Mouse (Mus musculus): Measurements from ENCODE around the gene Fam129b. TPM values are rescaled to one million over a fixed set of nuclear protein-coding genes. Genes with fewer than 3 reads are reported as not detected.

The Fam129b gene
- polyA plus RNA-seq, 1 experiment from 2014 or later, result 17.0 TPM

DNA sequence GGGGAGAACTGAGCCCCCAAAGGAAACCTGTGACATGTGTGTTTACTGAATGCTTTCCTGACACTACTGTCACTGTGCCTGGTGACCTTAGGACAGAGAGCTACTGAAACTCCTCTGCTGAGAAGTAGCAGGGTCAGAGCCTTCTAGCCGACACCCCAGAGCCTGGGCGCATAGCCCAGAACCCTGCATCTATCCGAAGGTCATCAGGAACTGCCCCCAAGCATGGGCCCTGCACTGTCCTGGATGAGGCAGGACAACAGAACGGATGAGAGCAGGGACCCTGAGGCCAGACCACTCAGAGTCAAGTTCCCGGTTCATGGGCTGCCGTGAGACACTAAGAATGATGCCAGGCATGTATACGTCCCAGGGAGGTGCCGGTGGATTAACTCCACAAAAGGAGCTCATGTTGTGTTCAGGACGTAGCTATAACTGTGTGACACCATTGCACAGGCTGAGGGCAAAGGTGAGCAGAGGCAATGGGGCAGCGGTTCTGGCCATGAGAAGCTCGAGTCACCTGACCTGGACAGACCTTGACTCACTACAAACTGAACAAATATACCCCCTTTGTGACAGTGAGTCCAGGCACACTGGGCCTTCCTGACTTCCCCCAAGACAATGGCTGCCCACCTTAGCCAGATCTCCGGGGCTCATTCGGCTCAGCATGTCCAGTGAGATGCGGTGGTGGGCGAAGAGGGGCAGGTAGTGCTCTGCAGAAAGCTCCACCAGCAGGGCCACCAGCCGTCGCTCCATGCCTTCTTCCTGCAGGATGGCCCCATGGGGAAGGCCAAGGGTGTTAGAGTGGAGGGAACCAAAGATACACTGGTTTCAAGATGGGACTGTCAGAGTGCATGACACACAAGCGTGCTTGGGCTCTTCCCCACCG is 53.3 kb downstream of the Fam129b start:
- Histone ChIP-seq H3K27ac (ENCODE audit: low read depth, low read length) (no peak overlapping the region), H3K4me3 (ENCODE audit: low read depth, low read length) (no peak overlapping the region), H3K27me3 (ENCODE audit: control insufficient read depth, insufficient read depth, low read length) (no peaks in the 10 kb centered on the region), H3K9ac (ENCODE audit: low read length) (no peak overlapping the region), H3K4me2 (ENCODE audit: low read depth) (no peak overlapping the region), H3K4me1 (ENCODE audit: control insufficient read depth, insufficient read depth, low read length) (no peaks in the 10 kb centered on the region), H3K9me3 (ENCODE audit: control insufficient read depth, low read length) (no peaks in the 10 kb centered on the region), H3K36me3 (ENCODE audit: control insufficient read depth, insufficient read depth, low read length) (no peaks in the 10 kb centered on the region)
- no peak for DNase-seq (ENCODE audit: low spot score)
- no peak for ATAC-seq (ENCODE audit: insufficient read depth, low FRiP score, low TSS enrichment)
- WGBS, result 91% methylated on average over 19 of the region's 19 CpGs

DNA sequence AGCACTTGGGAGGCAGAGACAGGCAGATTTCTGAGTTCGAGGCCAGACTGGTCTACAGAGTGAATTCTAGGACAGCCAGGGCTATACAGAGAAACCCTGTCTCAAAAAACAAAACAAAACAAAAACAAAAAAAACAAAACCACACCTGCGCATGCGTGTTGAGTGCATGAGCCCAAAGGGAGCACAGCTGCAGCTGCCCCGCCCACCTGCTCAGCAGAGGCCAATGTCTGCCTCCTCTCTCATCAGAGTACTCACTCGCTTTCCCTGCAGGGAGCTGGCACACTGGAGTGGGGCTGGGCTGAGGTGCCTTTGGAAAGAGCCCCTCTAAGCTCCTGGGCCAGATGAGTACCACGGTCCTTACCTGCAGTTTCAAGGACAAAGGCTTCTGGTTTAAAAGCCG is 55.8 kb downstream of the Fam129b start:
- ATAC-seq (ENCODE audit: insufficient read depth, low FRiP score, low TSS enrichment), result no peak
- H3K9me3 ChIP-seq (ENCODE audit: control insufficient read depth, low read length), result no peaks in the 10 kb centered on the region
- H3K4me1 ChIP-seq (ENCODE audit: control insufficient read depth, insufficient read depth, low read length), result no peaks in the 10 kb centered on the region
- no peak overlapping the region for H3K4me3 ChIP-seq (ENCODE audit: low read depth, low read length)
- H3K9ac ChIP-seq (ENCODE audit: low read length), result no peak overlapping the region
- H3K27me3 ChIP-seq (ENCODE audit: control insufficient read depth, insufficient read depth, low read length), result no peaks in the 10 kb centered on the region
- no peak for DNase-seq (ENCODE audit: low spot score)
- no peak overlapping the region for H3K4me2 ChIP-seq (ENCODE audit: low read depth)
- no peak overlapping the region for H3K27ac ChIP-seq (ENCODE audit: low read depth, low read length)
- no peaks in the 10 kb centered on the region for H3K36me3 ChIP-seq (ENCODE audit: control insufficient read depth, insufficient read depth, low read length)
- WGBS, result 80% methylated on average over 7 of the region's 7 CpGs

DNA sequence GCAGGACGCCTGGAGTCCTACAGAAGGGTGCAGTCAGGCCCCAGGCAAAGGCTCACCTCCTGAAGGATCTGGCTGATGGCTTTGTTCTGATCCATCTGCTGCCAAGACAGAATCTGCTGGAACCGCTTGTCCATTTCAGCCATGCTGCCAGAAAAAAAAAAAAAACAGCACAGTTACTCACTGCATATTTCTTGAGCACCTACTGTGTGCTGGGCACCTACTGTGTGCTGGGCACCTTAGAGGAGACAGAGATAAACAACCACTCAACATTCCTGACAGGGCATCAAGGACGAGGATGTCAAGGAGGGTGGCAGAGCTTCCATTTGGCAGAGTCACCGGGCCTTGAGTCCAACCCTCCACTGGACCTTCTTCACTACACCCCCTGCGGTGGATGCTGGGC is 62.8 kb downstream of the Fam129b start:
- Histone ChIP-seq H3K36me3 (ENCODE audit: control insufficient read depth, insufficient read depth, low read length) (peaks cover 4% of the 10 kb centered on the region; the same call in 1 of the 2 replicates), H3K9ac (ENCODE audit: low read length) (no peak overlapping the region), H3K27me3 (ENCODE audit: control insufficient read depth, insufficient read depth, low read length) (no peaks in the 10 kb centered on the region), H3K4me2 (ENCODE audit: low read depth) (no peak overlapping the region), H3K4me3 (ENCODE audit: low read depth, low read length) (no peak overlapping the region), H3K27ac (ENCODE audit: low read depth, low read length) (no peak overlapping the region), H3K4me1 (ENCODE audit: control insufficient read depth, insufficient read depth, low read length) (no peaks in the 10 kb centered on the region), H3K9me3 (ENCODE audit: control insufficient read depth, low read length) (no peaks in the 10 kb centered on the region)
- DNase-seq (ENCODE audit: low spot score) (no peak), ATAC-seq (ENCODE audit: insufficient read depth, low FRiP score, low TSS enrichment) (no peak)
- WGBS, result 89% methylated on average over 5 of the region's 5 CpGs

DNA sequence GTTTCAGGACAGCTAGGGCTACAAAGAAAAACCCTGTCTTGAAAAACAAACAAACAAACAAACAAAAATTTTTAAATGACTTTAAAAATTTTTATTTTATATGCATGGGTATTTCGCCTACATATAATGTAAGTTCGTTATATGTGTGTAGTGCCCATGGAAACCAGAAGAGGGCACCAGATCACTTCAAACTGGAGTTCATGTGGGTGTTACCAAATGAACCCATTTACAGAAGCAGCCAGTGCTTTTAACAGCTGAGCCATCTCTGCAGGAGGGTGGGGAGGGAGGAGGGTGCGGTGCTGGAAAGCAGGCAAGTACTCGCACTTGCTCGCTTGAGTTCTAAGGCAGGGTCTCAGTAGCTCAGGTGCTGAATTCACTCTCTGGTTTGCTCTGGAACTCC is 63.5 kb downstream of the Fam129b start:
- peaks cover 4% of the 10 kb centered on the region; the same call in 1 of the 2 replicates for H3K36me3 ChIP-seq (ENCODE audit: control insufficient read depth, insufficient read depth, low read length)
- 64% methylated on average over 5 of the region's 5 CpGs for WGBS
- H3K4me3 ChIP-seq (ENCODE audit: low read depth, low read length), result no peak overlapping the region
- H3K9ac ChIP-seq (ENCODE audit: low read length), result no peak overlapping the region
- DNase-seq (ENCODE audit: low spot score) (no peak), ATAC-seq (ENCODE audit: insufficient read depth, low FRiP score, low TSS enrichment) (no peak)
- no peak overlapping the region for H3K4me2 ChIP-seq (ENCODE audit: low read depth)
- no peaks in the 10 kb centered on the region for H3K9me3 ChIP-seq (ENCODE audit: control insufficient read depth, low read length)
- H3K27me3 ChIP-seq (ENCODE audit: control insufficient read depth, insufficient read depth, low read length), result no peaks in the 10 kb centered on the region
- no peak overlapping the region for H3K27ac ChIP-seq (ENCODE audit: low read depth, low read length)
- H3K4me1 ChIP-seq (ENCODE audit: control insufficient read depth, insufficient read depth, low read length), result no peaks in the 10 kb centered on the region

DNA sequence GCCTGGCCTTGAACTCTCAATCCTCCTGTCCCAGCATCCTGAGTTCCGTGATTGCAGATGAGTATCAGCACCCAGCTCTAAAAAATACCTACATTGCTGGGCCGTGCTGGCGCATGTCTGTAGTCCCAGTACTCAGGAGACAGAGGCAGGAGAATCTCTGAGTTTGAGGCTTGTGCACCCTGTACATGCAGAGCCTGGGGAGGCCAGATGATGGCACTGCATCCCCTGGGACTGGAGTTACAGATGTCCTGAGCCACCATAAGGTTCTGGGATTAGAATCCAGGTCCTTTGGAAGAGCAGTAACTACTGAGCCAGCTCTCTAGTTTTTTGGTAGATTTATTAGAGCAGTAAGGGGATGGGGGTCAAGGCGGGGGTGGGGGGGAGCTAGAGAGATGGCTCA is 64.6 kb downstream of the Fam129b start:
- DNase-seq (ENCODE audit: low spot score) (no peak), ATAC-seq (ENCODE audit: insufficient read depth, low FRiP score, low TSS enrichment) (no peak)
- Histone ChIP-seq H3K9ac (ENCODE audit: low read length) (no peak overlapping the region), H3K36me3 (ENCODE audit: control insufficient read depth, insufficient read depth, low read length) (peaks cover 4% of the 10 kb centered on the region; the same call in 1 of the 2 replicates), H3K27ac (ENCODE audit: low read depth, low read length) (no peak overlapping the region), H3K4me3 (ENCODE audit: low read depth, low read length) (no peak overlapping the region), H3K4me1 (ENCODE audit: control insufficient read depth, insufficient read depth, low read length) (no peaks in the 10 kb centered on the region), H3K9me3 (ENCODE audit: control insufficient read depth, low read length) (no peaks in the 10 kb centered on the region), H3K4me2 (ENCODE audit: low read depth) (no peak overlapping the region), H3K27me3 (ENCODE audit: control insufficient read depth, insufficient read depth, low read length) (no peaks in the 10 kb centered on the region)
- 97% methylated on average over 4 of the region's 4 CpGs for WGBS

DNA sequence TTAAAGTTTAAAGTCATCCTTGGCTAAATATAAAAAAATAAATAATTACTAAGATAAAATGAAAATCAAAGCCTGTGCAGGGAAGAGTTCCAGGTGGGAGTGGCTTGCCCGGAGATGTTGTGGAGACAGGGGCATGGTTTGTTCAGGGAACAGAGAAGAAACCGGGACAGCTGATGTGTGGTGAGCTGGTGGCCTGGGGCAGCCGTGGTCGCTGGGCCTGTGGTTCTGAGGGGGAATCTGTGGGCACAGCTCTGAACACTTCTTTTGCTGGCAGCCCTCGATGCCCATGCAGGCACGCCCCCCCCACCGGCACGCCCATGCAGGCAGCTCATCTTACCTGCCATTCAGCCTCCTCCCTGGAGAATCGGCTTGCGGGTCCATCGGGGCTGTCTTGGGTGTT is 71.5 kb downstream of the Fam129b start:
- WGBS, result 92% methylated on average over 11 of the region's 11 CpGs

DNA sequence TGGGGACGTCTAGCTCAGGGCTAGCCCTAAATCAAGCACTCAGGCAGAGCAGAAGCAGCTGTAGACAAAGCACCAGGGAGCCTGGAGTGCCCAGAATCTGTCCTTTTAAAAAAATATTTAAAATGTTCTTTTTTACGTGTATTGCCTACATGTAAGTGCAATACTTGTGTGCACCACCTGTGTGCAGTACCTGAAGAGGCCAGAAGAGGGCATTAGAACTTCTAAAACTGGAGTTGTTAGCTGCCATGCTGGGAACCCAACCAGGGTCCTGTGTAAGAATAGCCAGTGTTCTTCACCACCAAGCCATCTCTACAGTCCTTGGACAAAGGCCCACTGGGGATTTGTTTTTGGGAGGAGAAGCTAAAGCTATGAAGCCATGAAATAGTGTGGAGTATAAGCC is 78.7 kb downstream of the Fam129b start:
- Histone ChIP-seq H3K27ac (ENCODE audit: low read depth, low read length) (no peak overlapping the region), H3K9ac (ENCODE audit: low read length) (no peak overlapping the region), H3K4me1 (ENCODE audit: control insufficient read depth, insufficient read depth, low read length) (no peaks in the 10 kb centered on the region), H3K4me3 (ENCODE audit: low read depth, low read length) (no peak overlapping the region), H3K27me3 (ENCODE audit: control insufficient read depth, insufficient read depth, low read length) (no peaks in the 10 kb centered on the region), H3K9me3 (ENCODE audit: control insufficient read depth, low read length) (peaks cover 3% of the 10 kb centered on the region; the same call in 1 of the 2 replicates), H3K36me3 (ENCODE audit: control insufficient read depth, insufficient read depth, low read length) (peaks cover 6% of the 10 kb centered on the region), H3K4me2 (ENCODE audit: low read depth) (no peak overlapping the region)
- DNase-seq (ENCODE audit: low spot score), result no peak
- no peak for ATAC-seq (ENCODE audit: insufficient read depth, low FRiP score, low TSS enrichment)
- WGBS, result 92% methylated on average over 2 of the region's 2 CpGs

More for the DNA sequence above, 71.5 kb downstream of the Fam129b start:
- Histone ChIP-seq H3K4me1 (ENCODE audit: control insufficient read depth, insufficient read depth, low read length) (no peaks in the 10 kb centered on the region), H3K27me3 (ENCODE audit: control insufficient read depth, insufficient read depth, low read length) (no peaks in the 10 kb centered on the region), H3K9ac (ENCODE audit: low read length) (no peak overlapping the region), H3K4me3 (ENCODE audit: low read depth, low read length) (no peak overlapping the region), H3K9me3 (ENCODE audit: control insufficient read depth, low read length) (no peaks in the 10 kb centered on the region), H3K4me2 (ENCODE audit: low read depth) (no peak overlapping the region), H3K27ac (ENCODE audit: low read depth, low read length) (no peak overlapping the region), H3K36me3 (ENCODE audit: control insufficient read depth, insufficient read depth, low read length) (no peaks in the 10 kb centered on the region)
- DNase-seq (ENCODE audit: low spot score) (no peak), ATAC-seq (ENCODE audit: insufficient read depth, low FRiP score, low TSS enrichment) (no peak)

DNA sequence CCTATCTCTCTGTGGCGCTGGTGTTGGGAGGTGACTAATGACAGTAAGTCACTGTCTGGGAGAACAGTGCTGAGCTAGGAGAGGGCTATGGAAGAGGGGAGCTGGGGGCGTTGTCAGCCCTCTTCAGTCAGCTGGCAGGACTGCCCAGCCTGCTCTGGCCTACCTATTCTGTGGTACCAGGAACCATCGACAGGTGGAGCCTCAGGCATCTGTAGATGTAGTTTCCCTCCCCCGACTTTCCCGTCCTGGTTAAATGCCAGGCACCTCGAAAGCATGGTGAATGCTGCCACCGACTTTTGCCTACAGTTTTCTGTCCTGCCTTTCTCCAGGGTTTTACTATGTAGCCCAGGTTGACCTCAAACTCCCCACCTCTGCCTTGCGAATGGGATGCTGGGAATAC is 81.4 kb downstream of the Fam129b start:
- WGBS, result 58% methylated on average over 8 of the region's 8 CpGs

DNA sequence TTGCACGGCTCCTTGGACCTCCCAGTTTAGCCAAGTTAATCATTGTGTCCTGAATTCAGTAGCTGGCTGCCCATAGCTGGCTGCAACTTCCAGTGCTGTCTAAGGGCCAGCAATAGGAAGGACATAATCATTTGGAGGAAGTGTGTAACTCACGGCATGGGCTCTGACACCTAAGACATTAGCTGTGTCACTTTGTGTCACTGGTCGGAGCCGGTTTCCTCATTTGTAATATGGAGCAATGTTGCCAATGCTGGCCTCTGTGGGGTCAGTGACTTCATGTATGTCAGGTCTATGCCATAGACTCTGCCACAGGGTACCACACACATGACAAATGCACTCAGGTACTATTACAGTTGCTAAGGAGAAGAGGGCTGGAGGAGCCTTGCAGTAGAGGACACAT is 84.4 kb downstream of the Fam129b start:
- Histone ChIP-seq H3K9me3 (ENCODE audit: control insufficient read depth, low read length) (no peaks in the 10 kb centered on the region), H3K4me3 (ENCODE audit: low read depth, low read length) (peak overlapping the region; percentile 95; the same call in 1 of the 2 replicates), H3K27ac (ENCODE audit: low read depth, low read length) (no peak overlapping the region), H3K9ac (ENCODE audit: low read length) (peak overlapping the region; percentile 96), H3K4me1 (ENCODE audit: control insufficient read depth, insufficient read depth, low read length) (peaks cover 16% of the 10 kb centered on the region), H3K36me3 (ENCODE audit: control insufficient read depth, insufficient read depth, low read length) (peaks cover 8% of the 10 kb centered on the region), H3K4me2 (ENCODE audit: low read depth) (peak overlapping the region; percentile 95), H3K27me3 (ENCODE audit: control insufficient read depth, insufficient read depth, low read length) (no peaks in the 10 kb centered on the region)
- WGBS, result 93% methylated on average over 4 of the region's 4 CpGs
- ATAC-seq (ENCODE audit: insufficient read depth, low FRiP score, low TSS enrichment) (no peak), DNase-seq (ENCODE audit: low spot score) (no peak)

More for the DNA sequence above, 81.4 kb downstream of the Fam129b start:
- Histone ChIP-seq H3K9ac (ENCODE audit: low read length) (no peak overlapping the region), H3K4me1 (ENCODE audit: control insufficient read depth, insufficient read depth, low read length) (peaks cover 7% of the 10 kb centered on the region), H3K9me3 (ENCODE audit: control insufficient read depth, low read length) (peaks cover 3% of the 10 kb centered on the region; the same call in 1 of the 2 replicates), H3K27ac (ENCODE audit: low read depth, low read length) (no peak overlapping the region), H3K4me2 (ENCODE audit: low read depth) (no peak overlapping the region), H3K36me3 (ENCODE audit: control insufficient read depth, insufficient read depth, low read length) (peaks cover 6% of the 10 kb centered on the region), H3K27me3 (ENCODE audit: control insufficient read depth, insufficient read depth, low read length) (no peaks in the 10 kb centered on the region), H3K4me3 (ENCODE audit: low read depth, low read length) (no peak overlapping the region)
- DNase-seq (ENCODE audit: low spot score), result no peak
- ATAC-seq (ENCODE audit: insufficient read depth, low FRiP score, low TSS enrichment), result no peak

All from neural tube, embryonic 11.5 days (tissue).